Mouse (Mus musculus) G1E (cell line): Measurements from ENCODE around the gene Mef2a. TPM values are rescaled to one million over a fixed set of nuclear protein-coding genes. Genes with fewer than 3 reads are reported as not detected.
A peak's percentile ranks its signal among the peaks of the same experiment; 100 is the strongest.

ENCODE experiments used
- ATAC-seq: 2 replicates; pipeline ENCODE4 v1.8.0; 2016; ENCODE audit warnings: mild to moderate bottlenecking; ENCODE audit not compliant: insufficient number of reproducible peaks, poor library complexity, low FRiP score, severe bottlenecking; ENCODE audit errors: extremely low read depth
- DNase-seq: peaks from one replicate; pipeline ENCODE4 v3.0.0; 2012; ENCODE audit warnings: low spot score
- H3K27me3 ChIP-seq: 2 replicates; pipeline ENCODE4 v1.6.1; 2012; ENCODE audit warnings: mild to moderate bottlenecking, low read length, inconsistent platforms; ENCODE audit not compliant: insufficient read depth
- H3K36me3 ChIP-seq: replicated peaks from 2 replicates; pipeline ENCODE3; 2012; ENCODE audit warnings: mild to moderate bottlenecking, inconsistent platforms
- H3K4me1 ChIP-seq: 2 replicates; pipeline ENCODE4 v1.6.1; 2012; ENCODE audit warnings: low read depth, low read length, inconsistent platforms, mixed read lengths; ENCODE audit not compliant: insufficient read depth
- H3K4me3 ChIP-seq: 2 replicates; pipeline ENCODE4 v1.5.1; 2012; ENCODE audit warnings: low read depth, mild to moderate bottlenecking, inconsistent platforms, low read length, moderate library complexity, mixed read lengths
- H3K9me3 ChIP-seq: replicated peaks from 2 replicates; pipeline ENCODE4 v1.6.1; 2012; ENCODE audit warnings: inconsistent platforms
- CTCF ChIP-seq: IDR thresholded peaks from 2 replicates; pipeline ENCODE4 v1.5.1; 2012; ENCODE audit warnings: low read depth, low read length, inconsistent platforms, mixed read lengths
- GATA1 ChIP-seq: IDR thresholded peaks from 2 replicates; pipeline ENCODE4 v1.6.1; 2012; ENCODE audit warnings: borderline replicate concordance, low read length, inconsistent platforms, mixed read lengths
- GATA2 ChIP-seq: IDR thresholded peaks from 2 replicates; pipeline ENCODE4 v1.6.1; 2012; ENCODE audit warnings: low read depth, low read length, inconsistent platforms, borderline replicate concordance
- POLR2AphosphoS5 ChIP-seq: IDR thresholded peaks from 2 replicates; pipeline ENCODE4 v1.6.1; 2012; ENCODE audit warnings: low read depth, low read length, inconsistent platforms; ENCODE audit not compliant: insufficient replicate concordance
- TAL1 ChIP-seq: conservative IDR thresholded peaks from 2 replicates; pipeline ENCODE4 v1.6.1; 2012; ENCODE audit warnings: low read depth, low read length, inconsistent platforms, mixed read lengths
- polyA plus RNA-seq: library from polyadenylated mRNA; stranded (reverse); fragments of >175 nt; gene quantifications from 2 replicates; pipeline ENCODE4 v1.2.3, GENCODE M21; 2012
- total RNA-seq, 2 experiments: library from RNA; stranded (forward) in 1 of 2; stranded (reverse) in 1 of 2; fragments of 200-1000 nt in 1 of 2; fragments of >200 nt in 1 of 2; fragmentation: Nextera tagmentation in 1 of 2; gene quantifications; 2 replicates each; pipeline ENCODE4 v1.2.3; 2014 to 2017

Gene Mef2a
- total and polyA plus RNA-seq, 3 experiments: 3.8 to 53.3 (median 24.4) TPM

DNA sequence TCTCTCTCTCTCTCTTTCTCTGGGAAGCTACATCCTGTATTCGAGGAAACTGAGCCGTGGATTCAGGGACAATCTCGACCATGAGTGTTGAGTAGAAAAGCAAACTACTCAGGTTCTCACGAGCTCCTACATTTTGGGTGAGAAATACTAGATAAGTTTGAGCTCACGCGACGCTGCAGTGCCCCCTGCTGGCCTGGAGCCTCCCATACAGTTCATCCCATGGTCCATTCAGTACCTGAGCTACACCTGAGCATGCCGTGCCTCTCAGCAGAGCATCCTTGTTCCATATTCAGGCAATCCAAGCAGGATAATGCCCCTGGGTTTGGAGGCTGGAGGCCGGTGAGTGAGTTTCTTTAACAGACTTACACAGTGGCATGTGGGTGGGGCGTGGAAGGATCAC lies 173.2 kb downstream of the Mef2a start:
- no peaks in the 10 kb centered on the region for H3K9me3 ChIP-seq
- no peak for ATAC-seq
- H3K36me3 ChIP-seq: no peaks in the 10 kb centered on the region
- 0 out of 2 replicates have a peak, but pooled peaks cover 3% of the 10 kb centered on the region for H3K27me3 ChIP-seq
- TF ChIP-seq CTCF (peak; percentile 71), POLR2AphosphoS5 (no peak), GATA1 (no peak)
- no peak overlapping the region for H3K4me3 ChIP-seq
- H3K4me1 ChIP-seq: 0 out of 2 replicates have a peak, but pooled peaks cover 2% of the 10 kb centered on the region
- DNase-seq: no peak

DNA sequence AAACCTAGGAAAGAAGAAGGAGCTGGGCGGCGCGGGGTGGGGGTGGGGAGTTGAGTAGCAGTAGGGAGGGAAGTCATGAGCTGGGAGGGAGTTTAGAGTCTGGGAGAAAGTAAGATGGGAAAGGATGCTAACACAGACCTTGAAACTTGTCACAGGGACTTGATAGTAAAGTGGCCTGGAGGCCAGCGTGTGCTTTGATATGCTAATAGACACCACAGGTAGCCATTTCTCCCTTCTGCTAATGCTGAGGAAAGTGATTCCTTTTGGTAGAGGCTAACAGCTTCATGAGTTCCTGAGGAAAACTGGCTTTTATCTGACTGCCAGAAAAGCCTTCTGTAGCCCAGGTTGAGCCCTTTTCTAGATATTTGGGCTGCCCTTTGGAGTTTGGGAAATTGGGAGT lies 188.9 kb downstream of the Mef2a start:
- Histone ChIP-seq H3K36me3 (no peaks in the 10 kb centered on the region), H3K4me3 (no peak overlapping the region), H3K9me3 (no peaks in the 10 kb centered on the region), H3K27me3 (0 out of 2 replicates have a peak, but pooled peaks cover 4% of the 10 kb centered on the region), H3K4me1 (no peaks in the 10 kb centered on the region)
- TF ChIP-seq CTCF: no peak
- no peak for TF ChIP-seq GATA1
- TF ChIP-seq TAL1: no peak
- TF ChIP-seq GATA2: no peak
- TF ChIP-seq POLR2AphosphoS5: no peak
- ATAC-seq (no peak), DNase-seq (no peak)

Other genes with a start within 250 kb of the Mef2a start
- 1.2 and 2.1 TPM in 2 replicates for gene Lysmd4, start 150.3 kb downstream of the Mef2a start, total RNA-seq (2014; fragmentation: Nextera tagmentation)
- 1.9 TPM in 2 replicates for gene Lysmd4, start 150.3 kb downstream of the Mef2a start, total RNA-seq (2017)
- gene Lysmd4, start 150.3 kb downstream of the Mef2a start, polyA plus RNA-seq: 1.2 and 1.5 TPM in 2 replicates